Mouse (Mus musculus): ENCODE results near the gene Ppm1m.
A peak's percentile ranks its signal among the peaks of the same experiment; 100 is the strongest.

Ppm1m gene

GRCm38 (mm10) chr9:106220894-106221523 lies 21.5 kb upstream of the Ppm1m start:
- DNase-seq (ENCODE audit: low spot score) = no peak

GRCm38 (mm10) chr9:106216971-106217370 lies 17.4 kb upstream of the Ppm1m start:
- DNase-seq (ENCODE audit: low spot score) = no peak

GRCm38 (mm10) chr9:106215341-106216125 lies 16.0 kb upstream of the Ppm1m start:
- DNase-seq (ENCODE audit: low spot score) = no peak

- DNase-seq (ENCODE audit: low spot score) = no peak
Observed at GRCm38 (mm10) chr9:106212594-106212981, 13.0 kb upstream of the Ppm1m start.

GRCm38 (mm10) chr9:106211680-106212593 lies 12.4 kb upstream of the Ppm1m start:
- DNase-seq (ENCODE audit: low spot score) = peak; percentile 86

GRCm38 (mm10) chr9:106210853-106211609 lies 11.5 kb upstream of the Ppm1m start:
- DNase-seq (ENCODE audit: low spot score) = no peak

GRCm38 (mm10) chr9:106209954-106210353 lies 10.4 kb upstream of the Ppm1m start:
- no peak for DNase-seq (ENCODE audit: low spot score)

- no peak for DNase-seq (ENCODE audit: low spot score)
Observed at GRCm38 (mm10) chr9:106208181-106208580, 8.6 kb upstream of the Ppm1m start.

GRCm38 (mm10) chr9:106206515-106206914 lies 7.0 kb upstream of the Ppm1m start:
- no peak for DNase-seq (ENCODE audit: low spot score)

GRCm38 (mm10) chr9:106205713-106206290 lies 6.3 kb upstream of the Ppm1m start:
- DNase-seq (ENCODE audit: low spot score) = no peak

GRCm38 (mm10) chr9:106203990-106204851 lies 4.7 kb upstream of the Ppm1m start:
- no peak for DNase-seq (ENCODE audit: low spot score)

- DNase-seq (ENCODE audit: low spot score) = peak; percentile 92
Observed at GRCm38 (mm10) chr9:106202819-106203636, 3.5 kb upstream of the Ppm1m start, which contains the start of gene Twf2. Twf2 (plus strand) TSS chr9:106203108.

- no peak for DNase-seq (ENCODE audit: low spot score)
Observed at GRCm38 (mm10) chr9:106201895-106202294, 2.3 kb upstream of the Ppm1m start.

- peak; percentile 82 for DNase-seq (ENCODE audit: low spot score)
Observed at GRCm38 (mm10) chr9:106198962-106199458, 536 bp downstream of the Ppm1m start.

- no peak for DNase-seq (ENCODE audit: low spot score)
Observed at GRCm38 (mm10) chr9:106197732-106198131, 1.8 kb downstream of the Ppm1m start.

GRCm38 (mm10) chr9:106197081-106197713 lies 2.3 kb downstream of the Ppm1m start:
- no peak for DNase-seq (ENCODE audit: low spot score)

GRCm38 (mm10) chr9:106195693-106196092 lies 3.9 kb downstream of the Ppm1m start:
- no peak for DNase-seq (ENCODE audit: low spot score)

- no peak for DNase-seq (ENCODE audit: low spot score)
Observed at GRCm38 (mm10) chr9:106193930-106194807, 5.4 kb downstream of the Ppm1m start.

Measured in lung, postnatal 25 days (tissue).